Mouse (Mus musculus): ENCODE results near the gene Pacsin1. TPM values are rescaled to one million over a fixed set of nuclear protein-coding genes. Genes with fewer than 3 reads are reported as not detected.

Pacsin1 gene
- total RNA-seq, 2 experiments from 2014 or later, result 0.20 to 0.21 TPM

- no peak for DNase-seq
Measured at GRCm38 (mm10) chr17:27725412-27725811, 70.1 kb downstream of the Pacsin1 start.

- no peak for DNase-seq
Measured at GRCm38 (mm10) chr17:27726527-27726926, 71.2 kb downstream of the Pacsin1 start.

GRCm38 (mm10) chr17:27728770-27729169, 73.5 kb downstream of the Pacsin1 start, which contains the start of gene Spdef:
TSS of gene Spdef (minus strand) at chr17:27728955.
- no peak for DNase-seq

GRCm38 (mm10) chr17:27732152-27732551, 76.8 kb downstream of the Pacsin1 start:
- DNase-seq, result no peak

GRCm38 (mm10) chr17:27732694-27733093, 77.4 kb downstream of the Pacsin1 start:
- DNase-seq, result no peak

GRCm38 (mm10) chr17:27734344-27735073, 79.2 kb downstream of the Pacsin1 start:
- DNase-seq, result no peak

GRCm38 (mm10) chr17:27740961-27741360, 85.7 kb downstream of the Pacsin1 start:
- no peak for DNase-seq

GRCm38 (mm10) chr17:27746446-27746845, 91.1 kb downstream of the Pacsin1 start:
- DNase-seq, result no peak

- DNase-seq, result no peak
Measured at GRCm38 (mm10) chr17:27748123-27748522, 92.8 kb downstream of the Pacsin1 start.

- no peak for DNase-seq
Measured at GRCm38 (mm10) chr17:27750451-27750942, 95.2 kb downstream of the Pacsin1 start.

- DNase-seq, result no peak
Measured at GRCm38 (mm10) chr17:27751314-27752202, 96.2 kb downstream of the Pacsin1 start.

- DNase-seq, result no peak
Measured at GRCm38 (mm10) chr17:27760169-27760568, 104.9 kb downstream of the Pacsin1 start.

Other genes starting within 250 kb of the Pacsin1 start
- under 1 TPM; 0.08 to 0.24 TPM for gene Grm4, start 134.1 kb upstream of the Pacsin1 start, total RNA-seq (2021)
- gene Hmga1, start 99.0 kb upstream of the Pacsin1 start, total RNA-seq (2021), result 10 to 100 TPM; 24.6 to 24.7 TPM
- gene AI413582, start 89.8 kb upstream of the Pacsin1 start, total RNA-seq (2021), result 1 to 10 TPM; 2.5 to 2.9 TPM
- gene Nudt3, start 32.0 kb upstream of the Pacsin1 start, total RNA-seq (2021), result 100 to 1,000 TPM; 201 to 245 TPM
- not detected for gene RPS10-NUDT3, start 20.3 kb upstream of the Pacsin1 start, total RNA-seq (2021)
- 100 to 1,000 TPM; 325 to 356 TPM for gene Rps10, start 18.8 kb upstream of the Pacsin1 start, total RNA-seq (2021)
- under 1 TPM in 1 of 2 experiments, not detected in 1; 0.26 TPM for gene Spdef, start 73.4 kb downstream of the Pacsin1 start, total RNA-seq (2021)
- 100 to 1,000 TPM; 125 to 149 TPM for gene D17Wsu92e, start 165.1 kb downstream of the Pacsin1 start, total RNA-seq (2021)
- gene Snrpc, start 182.6 kb downstream of the Pacsin1 start, total RNA-seq (2021), result 10 to 100 TPM; 62.8 to 63.4 TPM
- gene Uhrf1bp1, start 200.9 kb downstream of the Pacsin1 start, total RNA-seq (2021), result 10 to 100 TPM; 21.5 to 24.4 TPM